Mouse (Mus musculus) lung, adult 2 months (tissue): Measurements from ENCODE around the gene Plek. TPM values are rescaled to one million over a fixed set of nuclear protein-coding genes. Genes with fewer than 3 reads are reported as not detected.

ENCODE experiments used
- DNase-seq: peaks from one replicate; pipeline ENCODE4 v3.0.0; 2022
- H3K4me1 ChIP-seq: fragments of 200-500 bp; 2 replicates; pipeline ENCODE4 v1.6.1; 2011; ENCODE audit warnings: low read length; ENCODE audit not compliant: control insufficient read depth, insufficient read depth
- H3K4me3 ChIP-seq: fragments of 200-500 bp; replicated peaks from 2 replicates; pipeline ENCODE3; 2011; ENCODE audit warnings: low read depth, mild to moderate bottlenecking, control low read depth, low read length; ENCODE audit errors: extremely low read depth
- CTCF ChIP-seq: fragments of 200-500 bp; IDR thresholded peaks from 2 replicates; pipeline ENCODE4 v1.5.1; 2011; ENCODE audit warnings: mild to moderate bottlenecking, low read length, control low read depth; ENCODE audit not compliant: insufficient read depth
- POLR2A ChIP-seq: fragments of 200-500 bp; IDR thresholded peaks from 2 replicates; pipeline ENCODE4 v1.6.1; 2011; ENCODE audit warnings: low read depth, mild to moderate bottlenecking, control low read depth, low read length, borderline replicate concordance; ENCODE audit errors: extremely low read depth
- WGBS: fragments of 180-500 bp; shearing (Covaris S2); methylation state at CpG from one replicate; pipeline ENCODE4 v1.1.7; 2018; 5-methylcytosine and 5-hydroxymethylcytosine counted together
- polyA plus RNA-seq: library from polyadenylated mRNA; depleted of rRNA; stranded (reverse); fragments of >200 nt; gene quantifications from 2 replicates; pipeline ENCODE4 v1.2.3, GENCODE M21; 2012

Gene Plek
- polyA plus RNA-seq, 1 experiment, result 7.0 TPM

GRCm38 (mm10) chr11:16986550-16987187 is 65.5 kb downstream of the Plek start:
- no peak for DNase-seq
- TF ChIP-seq CTCF (no peak), POLR2A (no peak)
- no peaks in the 10 kb centered on the region for H3K4me1 ChIP-seq
- 65% methylated on average over 7 of the region's 7 CpGs for WGBS
- H3K4me3 ChIP-seq, result no peak overlapping the region

- no peak for TF ChIP-seq CTCF
- no peak for TF ChIP-seq POLR2A
Measured at GRCm38 (mm10) chr11:16978161-16978707, 73.9 kb downstream of the Plek start.

GRCm38 (mm10) chr11:16977611-16978010 is 74.6 kb downstream of the Plek start:
- DNase-seq, result no peak
- H3K4me3 ChIP-seq, result no peak overlapping the region
- 42% methylated on average over 2 of the region's 2 CpGs for WGBS
- peaks cover 9% of the 10 kb centered on the region for H3K4me1 ChIP-seq
- TF ChIP-seq CTCF (no peak), POLR2A (no peak)

More at GRCm38 (mm10) chr11:16978161-16978707, 73.9 kb downstream of the Plek start:
- peaks cover 9% of the 10 kb centered on the region for H3K4me1 ChIP-seq
- no peak overlapping the region for H3K4me3 ChIP-seq
- DNase-seq, result no peak
- WGBS, result 70% methylated on average over 5 of the region's 5 CpGs

- 36% methylated on average over 4 of the region's 4 CpGs for WGBS
- no peak for DNase-seq
- TF ChIP-seq CTCF (no peak), POLR2A (no peak)
- H3K4me3 ChIP-seq, result no peak overlapping the region
- peaks cover 9% of the 10 kb centered on the region for H3K4me1 ChIP-seq
Measured at GRCm38 (mm10) chr11:16976937-16977336, 75.2 kb downstream of the Plek start.

GRCm38 (mm10) chr11:16973086-16973485 is 79.1 kb downstream of the Plek start:
- WGBS, result 85% methylated on average over 1 of the region's 1 CpGs
- H3K4me1 ChIP-seq, result peaks cover 9% of the 10 kb centered on the region
- no peak for TF ChIP-seq CTCF
- no peak for TF ChIP-seq POLR2A
- H3K4me3 ChIP-seq, result no peak overlapping the region
- no peak for DNase-seq

- Histone ChIP-seq H3K4me1 (peaks cover 6% of the 10 kb centered on the region), H3K4me3 (no peak overlapping the region)
- TF ChIP-seq CTCF (no peak), POLR2A (no peak)
- no peak for DNase-seq
- WGBS, result 80% methylated on average over 3 of the region's 3 CpGs
Measured at GRCm38 (mm10) chr11:16972027-16972426, 80.2 kb downstream of the Plek start.

GRCm38 (mm10) chr11:16969650-16970049 is 82.5 kb downstream of the Plek start:
- 47% methylated on average over 2 of the region's 2 CpGs for WGBS
- no peak for TF ChIP-seq CTCF
- no peak for TF ChIP-seq POLR2A
- Histone ChIP-seq H3K4me3 (no peak overlapping the region), H3K4me1 (no peaks in the 10 kb centered on the region)
- DNase-seq, result no peak

- no peak for TF ChIP-seq CTCF
- TF ChIP-seq POLR2A, result no peak
- H3K4me3 ChIP-seq, result no peak overlapping the region
- no peak for DNase-seq
- H3K4me1 ChIP-seq, result no peaks in the 10 kb centered on the region
- 24% methylated on average over 2 of the region's 2 CpGs for WGBS
Measured at GRCm38 (mm10) chr11:16967806-16968205, 84.4 kb downstream of the Plek start.

GRCm38 (mm10) chr11:16958520-16958919 is 93.7 kb downstream of the Plek start:
- Histone ChIP-seq H3K4me3 (no peak overlapping the region), H3K4me1 (no peaks in the 10 kb centered on the region)
- TF ChIP-seq CTCF, result no peak
- TF ChIP-seq POLR2A, result no peak
- DNase-seq, result no peak
- WGBS, result 53% methylated on average over 1 of the region's 1 CpGs

- 84% methylated on average over 6 of the region's 6 CpGs for WGBS
- no peak overlapping the region for H3K4me3 ChIP-seq
- no peak for DNase-seq
- no peaks in the 10 kb centered on the region for H3K4me1 ChIP-seq
- TF ChIP-seq CTCF, result no peak
- no peak for TF ChIP-seq POLR2A
Measured at GRCm38 (mm10) chr11:16957030-16957429, 95.2 kb downstream of the Plek start.
